Mouse (Mus musculus) embryonic fibroblast, embryonic 13.5 days (primary cell): Measurements from ENCODE around the gene Kifc5b.

Experiments
- CTCF ChIP-seq: IDR thresholded peaks from 2 replicates; pipeline ENCODE4 v1.5.1; 2011; ENCODE audit warnings: mild to moderate bottlenecking, control low read depth, low read length, moderate library complexity, borderline replicate concordance; ENCODE audit not compliant: insufficient read depth
- POLR2A ChIP-seq: IDR thresholded peaks from 2 replicates; pipeline ENCODE4 v1.6.1; 2011; ENCODE audit warnings: low read depth, mild to moderate bottlenecking, control low read depth, low read length, moderate library complexity

DNA sequence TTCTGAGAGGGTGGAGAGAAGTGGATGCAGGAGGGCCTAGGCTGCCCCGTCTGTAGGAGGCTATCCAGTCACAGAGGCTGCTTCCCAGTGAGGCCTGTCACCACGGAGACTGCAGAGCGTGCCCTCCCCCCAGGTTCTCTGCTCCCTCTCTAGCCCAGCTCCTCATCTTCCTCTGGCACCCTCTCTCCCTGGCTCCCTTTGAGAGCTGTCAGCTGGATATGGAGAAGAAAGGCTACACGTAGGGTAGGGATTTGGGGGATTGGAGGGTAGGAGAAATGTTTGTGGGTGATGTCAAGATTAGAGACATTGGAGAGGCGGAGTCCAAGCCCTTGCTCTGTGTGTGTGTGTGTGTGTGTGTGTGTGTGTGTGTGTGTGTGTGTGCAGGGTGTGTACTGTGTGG is 33.0 kb downstream of the Kifc5b start:
- TF ChIP-seq CTCF (no peak), POLR2A (no peak)
